31 mouse cellular contexts compared by ENCODE assay signal in genomic region chrX:164445601-164446000, GRCm38 (mm10). TPM values are rescaled to one million over a fixed set of nuclear protein-coding genes. Genes with fewer than 3 reads are reported as not detected.
"Had no signal": no experiment of that assay in that cellular context is flagged by ENCODE, and none has a peak within 500 bp of the region (broad histone marks: within the 10 kb centered on the region; RNA-seq: fewer than 3 reads in every experiment).

No protein-coding gene starts in this region.

- H3K4me2 ChIP-seq: limb, embryonic 12.5 days; limb, embryonic 13.5 days; limb, embryonic 15.5 days; liver, embryonic 11.5 days; liver, embryonic 12.5 days; liver, embryonic 13.5 days; liver, embryonic 15.5 days; lung, embryonic 14.5 days; lung, embryonic 15.5 days; midbrain, embryonic 11.5 days; midbrain, embryonic 12.5 days; midbrain, embryonic 13.5 days; neural tube, embryonic 12.5 days; neural tube, embryonic 13.5 days had no signal

- H3K4me3 ChIP-seq: left cerebral cortex, adult 2 months; limb, embryonic 10.5 days; limb, embryonic 12.5 days; limb, embryonic 13.5 days; limb, embryonic 15.5 days; liver, embryonic 12.5 days; liver, embryonic 13.5 days; liver, embryonic 15.5 days; lung, embryonic 15.5 days; megakaryocyte, embryonic 14.5 days; midbrain, embryonic 10.5 days; midbrain, embryonic 12.5 days; midbrain, embryonic 13.5 days; neural tube, embryonic 12.5 days; neural tube, embryonic 13.5 days had no signal

- H3K36me3 ChIP-seq: limb, embryonic 10.5 days; limb, embryonic 12.5 days; limb, embryonic 13.5 days; limb, embryonic 15.5 days; liver, embryonic 12.5 days; liver, embryonic 13.5 days; liver, embryonic 15.5 days; lung, embryonic 15.5 days; midbrain, embryonic 10.5 days; midbrain, embryonic 12.5 days; midbrain, embryonic 13.5 days; neural tube, embryonic 12.5 days; neural tube, embryonic 13.5 days had no signal

- H3K9me3 ChIP-seq: limb, embryonic 10.5 days; limb, embryonic 12.5 days; limb, embryonic 15.5 days; liver, embryonic 12.5 days; liver, embryonic 13.5 days; liver, embryonic 15.5 days; lung, embryonic 15.5 days; midbrain, embryonic 10.5 days; midbrain, embryonic 12.5 days; midbrain, embryonic 13.5 days; neural tube, embryonic 12.5 days; neural tube, embryonic 13.5 days had no signal

- H3K27me3 ChIP-seq: liver, embryonic 12.5 days; liver, embryonic 13.5 days; liver, embryonic 15.5 days; lung, embryonic 15.5 days; neural tube, embryonic 12.5 days had no signal

- H3K4me1 ChIP-seq: limb, embryonic 10.5 days; limb, embryonic 12.5 days; limb, embryonic 13.5 days; limb, embryonic 15.5 days; midbrain, embryonic 10.5 days; midbrain, embryonic 12.5 days; midbrain, embryonic 13.5 days; neural tube, embryonic 12.5 days; neural tube, embryonic 13.5 days had no signal

- H3K27ac ChIP-seq: left cerebral cortex, adult 2 months; limb, embryonic 10.5 days; limb, embryonic 12.5 days; limb, embryonic 13.5 days; limb, embryonic 15.5 days; liver, embryonic 12.5 days; liver, embryonic 13.5 days; liver, embryonic 14.5 days; liver, embryonic 15.5 days; lung, embryonic 15.5 days; macrophage; midbrain, embryonic 10.5 days; midbrain, embryonic 12.5 days; midbrain, embryonic 13.5 days; neural tube, embryonic 12.5 days; neural tube, embryonic 13.5 days had no signal

- DNase-seq: layer of hippocampus, postnatal 36 days; left cerebral cortex, postnatal 4 days; liver, embryonic 13.5 days; lung, adult 2 months; lung, embryonic 14.5 days; lung, postnatal 14 days; lung, postnatal 4 days had no signal

- ATAC-seq: liver, embryonic 12.5 days; midbrain, embryonic 13.5 days; midbrain, embryonic 16.5 days had no signal

- H3K9ac ChIP-seq: limb, embryonic 12.5 days; limb, embryonic 13.5 days; limb, embryonic 15.5 days; liver, embryonic 12.5 days; liver, embryonic 13.5 days; liver, embryonic 14.5 days; liver, embryonic 15.5 days; lung, embryonic 14.5 days; lung, embryonic 15.5 days; midbrain, embryonic 12.5 days; midbrain, embryonic 13.5 days; neural tube, embryonic 12.5 days; neural tube, embryonic 13.5 days had no signal

RNA-seq across cellular contexts. Expression of gene Asb11, which starts 8.8 kb away (rescaled TPM):
- total RNA-seq: megakaryocyte progenitor cell, adult 5-6 weeks; megakaryocyte, adult 5-6 weeks; midbrain, postnatal 0 days; monocyte, adult 5-6 weeks had no signal
- polyA plus RNA-seq: limb, embryonic 10.5 days; limb, embryonic 12.5 days; limb, embryonic 13.5 days; limb, embryonic 15.5 days; liver, embryonic 11.5 days; liver, embryonic 12.5 days; lung, embryonic 14.5 days; macrophage; midbrain, embryonic 10.5 days; midbrain, embryonic 11.5 days; midbrain, embryonic 12.5 days; midbrain, embryonic 13.5 days; midbrain, embryonic 16.5 days; midbrain, postnatal 0 days; neural tube, embryonic 11.5 days; neural tube, embryonic 12.5 days; neural tube, embryonic 13.5 days had no signal
